Mouse (Mus musculus): ENCODE measurements around the gene Cnot11. TPM values are rescaled to one million over a fixed set of nuclear protein-coding genes. Genes with fewer than 3 reads are reported as not detected.

Cnot11 gene
- polyA plus RNA-seq, 1 experiment from 2014 or later, result 23.2 TPM

DNA sequence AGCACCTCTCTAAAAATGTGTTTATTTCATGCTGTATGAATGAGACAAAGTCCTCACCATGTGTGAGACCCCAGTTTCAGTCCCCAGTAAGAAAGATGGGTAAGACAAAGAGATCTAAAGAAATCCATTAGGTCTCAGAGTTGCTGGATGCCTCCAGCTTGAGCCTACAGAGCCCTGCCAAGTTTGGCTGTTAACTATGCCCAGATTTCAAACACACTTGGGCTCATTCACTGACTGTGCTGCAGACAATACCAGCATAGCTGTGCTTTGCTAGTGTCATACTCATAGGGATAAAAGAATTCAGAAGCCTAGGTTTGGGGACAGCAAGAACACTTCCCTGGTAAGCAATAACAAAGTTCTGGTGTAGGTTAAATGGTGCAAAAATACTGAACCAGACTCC lies 33.3 kb downstream of the Cnot11 start:
- no peak overlapping the region for H3K27ac ChIP-seq
- no peak for ATAC-seq (ENCODE audit: low FRiP score, low read depth)
- no peaks in the 10 kb centered on the region for H3K9me3 ChIP-seq
- peaks cover 6% of the 10 kb centered on the region; the same call in 1 of the 2 replicates for H3K4me1 ChIP-seq
- H3K9ac ChIP-seq, result no peak overlapping the region
- no peaks in the 10 kb centered on the region for H3K27me3 ChIP-seq
- H3K36me3 ChIP-seq, result peaks cover 18% of the 10 kb centered on the region
- no peak overlapping the region for H3K4me3 ChIP-seq
- H3K4me2 ChIP-seq (replicated peaks), result no peak overlapping the region

DNA sequence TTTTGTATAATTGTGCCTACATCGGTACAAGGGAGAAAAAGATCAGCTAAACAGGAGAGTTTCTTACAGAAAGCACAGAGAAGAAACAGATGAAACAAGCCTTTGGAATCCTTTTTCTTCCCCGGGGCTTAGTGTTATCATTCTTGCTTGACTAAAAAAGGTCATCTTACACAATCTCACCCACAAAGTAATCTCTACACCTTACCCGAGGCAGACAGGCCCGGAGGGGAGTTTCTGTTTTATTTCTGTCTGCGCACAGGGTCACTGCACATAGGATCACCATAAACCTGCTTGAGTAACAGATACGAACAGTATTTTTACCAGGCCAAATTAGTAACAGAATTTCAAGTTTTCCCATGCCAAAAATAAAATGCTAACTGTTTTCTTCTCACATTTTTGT lies 36.9 kb downstream of the Cnot11 start:
- Histone ChIP-seq H3K9ac (no peak overlapping the region), H3K36me3 (peaks cover 11% of the 10 kb centered on the region; the same call in 1 of the 2 replicates), H3K27ac (no peak overlapping the region), H3K4me2 (replicated peaks) (no peak overlapping the region), H3K4me1 (peaks cover 31% of the 10 kb centered on the region), H3K9me3 (no peaks in the 10 kb centered on the region), H3K27me3 (no peaks in the 10 kb centered on the region), H3K4me3 (no peak overlapping the region)
- 54% methylated on average over 6 of the region's 6 CpGs for WGBS
- no peak for ATAC-seq (ENCODE audit: low FRiP score, low read depth)

DNA sequence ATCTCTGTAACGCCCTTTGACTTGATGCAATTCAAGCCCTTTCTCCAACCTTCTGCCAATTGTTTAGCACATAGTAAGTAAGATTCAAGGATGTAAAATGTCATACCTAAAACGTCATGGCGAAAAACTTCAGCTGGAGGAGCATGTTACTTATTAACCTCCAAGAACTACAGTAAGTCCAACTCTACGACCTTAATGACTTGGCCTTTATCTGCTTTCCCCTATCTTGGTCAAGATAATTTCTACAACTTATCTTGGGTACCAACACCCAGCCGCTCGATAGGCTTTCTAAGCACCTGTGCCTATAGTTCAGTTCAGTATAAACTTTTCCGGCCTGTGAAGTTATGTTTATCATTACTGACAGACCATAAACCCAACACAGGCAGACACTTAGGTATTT lies 39.1 kb downstream of the Cnot11 start:
- H3K4me3 ChIP-seq, result no peak overlapping the region
- no peak overlapping the region for H3K27ac ChIP-seq
- peaks cover 36% of the 10 kb centered on the region for H3K4me1 ChIP-seq
- 87% methylated on average over 7 of the region's 7 CpGs for WGBS
- H3K9ac ChIP-seq, result no peak overlapping the region
- no peak overlapping the region for H3K4me2 ChIP-seq (replicated peaks)
- ATAC-seq (ENCODE audit: low FRiP score, low read depth), result no peak
- H3K9me3 ChIP-seq, result no peaks in the 10 kb centered on the region
- H3K36me3 ChIP-seq, result peaks cover 11% of the 10 kb centered on the region; the same call in 1 of the 2 replicates
- H3K27me3 ChIP-seq, result no peaks in the 10 kb centered on the region

DNA sequence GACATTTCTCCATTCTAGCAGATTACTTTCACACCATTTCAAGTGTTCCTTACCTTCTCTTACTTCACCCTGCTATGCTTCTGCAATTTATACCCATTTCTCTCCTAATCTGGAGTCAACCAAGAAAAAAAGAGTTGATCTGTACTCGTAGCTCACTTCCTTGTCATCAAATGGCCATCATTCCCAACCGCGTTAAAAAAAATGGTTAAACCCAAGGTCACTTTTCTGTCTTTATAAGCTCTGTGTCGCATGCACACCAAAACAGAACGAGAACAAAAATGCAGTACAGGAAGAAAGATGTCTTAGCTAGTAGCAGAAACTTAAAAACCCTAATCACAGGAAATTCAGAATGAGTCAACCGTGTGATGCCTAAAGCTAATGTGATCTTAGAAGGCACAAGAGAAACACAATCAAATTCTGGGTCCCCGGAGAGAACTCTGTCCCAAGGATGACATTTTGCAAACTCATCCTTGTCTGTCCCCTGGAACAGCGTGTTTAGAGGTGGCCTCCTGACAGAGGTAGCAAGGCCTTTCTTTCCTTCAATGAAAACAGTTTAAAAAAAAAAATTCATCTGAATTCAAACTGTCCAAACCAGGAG lies 41.1 kb downstream of the Cnot11 start:
- 0 out of 2 replicates have a peak, but pooled peaks cover 3% of the 10 kb centered on the region for H3K36me3 ChIP-seq
- H3K4me2 ChIP-seq (replicated peaks), result peak overlapping the region; percentile 81
- peaks cover 36% of the 10 kb centered on the region for H3K4me1 ChIP-seq
- H3K27ac ChIP-seq, result peak overlapping the region; percentile 99
- no peaks in the 10 kb centered on the region for H3K9me3 ChIP-seq
- 10% methylated on average over 8 of the region's 8 CpGs for WGBS
- H3K27me3 ChIP-seq, result no peaks in the 10 kb centered on the region
- H3K9ac ChIP-seq, result peak overlapping the region; percentile 97
- peak overlapping the region; percentile 89 for H3K4me3 ChIP-seq
- ATAC-seq (ENCODE audit: low FRiP score, low read depth), result no peak

DNA sequence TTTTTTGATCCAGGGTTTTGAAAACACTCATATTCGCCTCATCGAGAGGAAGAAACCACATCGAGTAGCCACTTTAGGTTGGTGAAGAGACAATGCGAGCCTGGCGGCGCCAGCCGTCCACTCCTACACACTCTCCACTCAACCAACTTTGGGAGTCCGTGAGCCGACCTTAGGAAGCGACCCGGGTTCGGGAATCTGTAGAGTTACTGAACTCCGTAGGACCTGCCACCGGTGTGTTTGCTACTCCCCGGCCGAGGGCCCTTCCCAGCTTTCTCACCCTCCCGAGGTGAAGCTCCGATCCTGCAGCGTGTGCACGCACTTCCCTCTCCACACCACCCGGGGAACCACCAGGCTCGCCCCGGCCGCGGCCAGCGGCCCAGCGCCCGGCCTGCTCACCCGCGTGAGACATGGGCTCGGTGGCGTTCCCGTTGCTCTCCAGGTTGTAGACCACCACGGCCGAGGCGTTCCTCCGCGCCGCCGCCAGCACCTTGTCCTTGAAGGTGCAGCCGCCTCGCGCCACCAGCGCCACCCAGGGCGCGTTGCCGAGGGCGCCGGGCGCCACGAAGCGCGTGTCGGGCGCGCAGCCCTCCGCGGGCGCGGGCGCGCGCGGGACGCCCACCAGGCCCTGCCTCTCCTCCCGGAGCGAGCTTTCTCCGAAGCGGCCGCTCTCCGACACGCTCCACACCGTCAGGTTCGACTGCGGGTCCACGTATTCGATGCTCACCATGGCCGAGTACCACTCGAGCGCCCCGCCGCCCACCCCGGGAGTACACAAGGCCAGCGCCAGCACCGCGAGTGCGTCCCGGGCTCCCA lies 41.8 kb downstream of the Cnot11 start:
- H3K27ac ChIP-seq, result peak overlapping the region; percentile 99
- peak overlapping the region; percentile 81 for H3K4me2 ChIP-seq (replicated peaks)
- peaks cover 36% of the 10 kb centered on the region for H3K4me1 ChIP-seq
- H3K36me3 ChIP-seq, result no peaks in the 10 kb centered on the region
- WGBS, result 1% methylated on average over 85 of the region's 88 CpGs
- H3K9me3 ChIP-seq, result no peaks in the 10 kb centered on the region
- ATAC-seq (ENCODE audit: low FRiP score, low read depth), result peak; percentile 83
- H3K9ac ChIP-seq, result peak overlapping the region; percentile 97
- H3K4me3 ChIP-seq, result peak overlapping the region; percentile 89
- no peaks in the 10 kb centered on the region for H3K27me3 ChIP-seq

DNA sequence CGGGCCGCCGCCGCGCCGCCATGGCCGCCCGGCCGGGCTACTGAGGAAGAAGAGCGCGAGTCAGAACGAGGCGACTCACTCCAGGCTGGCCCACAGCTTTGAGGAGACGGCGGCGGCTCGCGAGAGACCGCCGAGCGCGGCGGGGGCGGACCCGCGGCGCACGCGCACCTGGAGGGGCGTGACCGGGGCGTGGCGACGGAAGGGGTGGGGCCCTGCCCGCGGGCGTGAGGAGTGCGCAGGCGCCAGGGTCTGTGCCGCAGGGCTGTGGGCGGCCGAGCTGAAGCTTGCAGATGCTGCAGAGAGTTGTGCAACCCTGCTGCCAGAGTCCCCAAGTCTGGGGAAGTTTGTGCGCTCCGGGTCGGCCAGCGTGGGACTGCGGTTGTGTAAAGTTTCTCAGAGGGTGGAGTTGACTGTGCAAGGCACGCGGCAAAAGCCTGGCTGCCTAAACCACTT lies 42.5 kb downstream of the Cnot11 start, which contains the start of gene Rnf149:
Gene Rnf149, minus strand, starts transcription at position 153 of the 453 bp plus-strand sequence.
- H3K4me3 ChIP-seq, result peak within 1 kb of the TSS; percentile 89
- H3K4me1 ChIP-seq, result peaks cover 34% of the 10 kb centered on the region
- no peaks in the 10 kb centered on the region for H3K9me3 ChIP-seq
- peak within 1 kb of the TSS; percentile 99 for H3K27ac ChIP-seq
- under 1% methylated on average over 49 of the region's 49 CpGs for WGBS
- peak within 1 kb of the TSS; percentile 97 for H3K9ac ChIP-seq
- peak; percentile 97 for ATAC-seq (ENCODE audit: low FRiP score, low read depth)
- H3K4me2 ChIP-seq (replicated peaks), result peak within 1 kb of the TSS; percentile 81
- H3K27me3 ChIP-seq, result no peaks in the 10 kb centered on the region
- H3K36me3 ChIP-seq, result no peaks in the 10 kb centered on the region

DNA sequence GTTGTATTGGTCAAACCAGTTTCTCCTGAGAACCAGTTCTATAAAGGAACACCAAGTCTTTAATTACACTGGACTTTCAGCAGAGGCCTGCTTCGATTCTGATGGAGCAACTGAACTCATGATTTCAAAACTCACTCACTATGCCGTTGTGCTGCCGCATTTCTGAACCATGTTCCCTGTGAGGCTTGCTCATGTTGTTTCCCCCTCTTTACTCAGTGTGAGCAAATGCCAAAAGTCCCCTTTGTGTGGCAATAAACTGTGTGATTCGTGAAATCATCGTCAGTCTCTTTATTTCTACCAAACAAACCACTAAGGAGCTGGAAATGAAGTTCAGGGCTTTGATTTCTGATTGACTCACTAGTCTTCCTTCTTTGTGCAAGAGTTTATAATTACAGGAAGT lies 43.7 kb downstream of the Cnot11 start:
- H3K4me2 ChIP-seq (replicated peaks), result no peak overlapping the region
- no peak overlapping the region for H3K4me3 ChIP-seq
- peaks cover 28% of the 10 kb centered on the region for H3K4me1 ChIP-seq
- no peak overlapping the region for H3K27ac ChIP-seq
- no peaks in the 10 kb centered on the region for H3K9me3 ChIP-seq
- 68% methylated on average over 5 of the region's 5 CpGs for WGBS
- no peaks in the 10 kb centered on the region for H3K27me3 ChIP-seq
- no peaks in the 10 kb centered on the region for H3K36me3 ChIP-seq
- no peak overlapping the region for H3K9ac ChIP-seq
- no peak for ATAC-seq (ENCODE audit: low FRiP score, low read depth)

DNA sequence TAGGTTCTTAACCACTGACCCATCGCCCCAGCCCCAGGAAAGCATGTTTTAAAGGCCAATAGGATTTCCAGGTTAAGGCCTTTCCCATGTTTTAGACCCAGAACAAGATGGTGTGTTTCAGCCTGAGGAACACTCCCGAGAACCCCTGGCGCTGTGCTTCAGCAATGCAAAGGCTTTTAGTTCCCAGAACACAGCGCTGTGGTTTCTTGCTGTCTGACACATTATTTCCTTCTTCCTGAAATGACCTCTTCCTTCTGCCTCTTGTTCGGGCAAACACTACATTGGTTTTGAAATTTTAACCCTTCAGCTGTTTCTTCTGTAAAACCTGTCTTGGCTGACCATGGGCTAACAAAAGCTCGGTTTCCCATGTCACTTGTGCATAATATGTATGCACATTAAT lies 44.3 kb downstream of the Cnot11 start:
- no peak for ATAC-seq (ENCODE audit: low FRiP score, low read depth)
- H3K9ac ChIP-seq, result no peak overlapping the region
- H3K36me3 ChIP-seq, result no peaks in the 10 kb centered on the region
- 82% methylated on average over 6 of the region's 6 CpGs for WGBS
- no peaks in the 10 kb centered on the region for H3K9me3 ChIP-seq
- peaks cover 24% of the 10 kb centered on the region for H3K4me1 ChIP-seq
- H3K27me3 ChIP-seq, result no peaks in the 10 kb centered on the region
- H3K27ac ChIP-seq, result no peak overlapping the region
- no peak overlapping the region for H3K4me2 ChIP-seq (replicated peaks)
- H3K4me3 ChIP-seq, result no peak overlapping the region

DNA sequence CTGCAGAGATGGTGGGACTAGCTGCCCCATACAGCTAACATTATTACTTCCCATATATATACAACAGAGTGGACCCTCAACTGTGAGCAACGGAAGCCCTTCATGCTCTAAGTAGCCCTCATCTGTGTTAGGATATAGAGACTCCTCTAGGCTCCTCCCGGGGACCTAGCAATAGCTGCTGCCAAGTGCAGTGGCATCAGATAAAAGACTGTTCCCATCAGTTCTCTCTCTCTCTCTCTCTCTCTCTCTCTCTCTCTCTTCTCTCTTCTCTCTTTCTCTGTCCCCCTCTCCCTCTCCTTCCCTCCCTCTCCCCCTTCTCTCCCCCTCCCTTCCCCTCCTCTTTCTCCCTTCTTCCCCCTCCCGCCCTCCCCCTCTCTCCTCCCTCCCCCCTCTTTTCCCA lies 46.4 kb downstream of the Cnot11 start:
- no peaks in the 10 kb centered on the region for H3K36me3 ChIP-seq
- H3K4me3 ChIP-seq, result no peak overlapping the region
- ATAC-seq (ENCODE audit: low FRiP score, low read depth), result no peak
- no peak overlapping the region for H3K9ac ChIP-seq
- WGBS, result 77% methylated on average over 2 of the region's 3 CpGs
- H3K27ac ChIP-seq, result no peak overlapping the region
- peaks cover 6% of the 10 kb centered on the region; the same call in 1 of the 2 replicates for H3K4me1 ChIP-seq
- H3K27me3 ChIP-seq, result no peaks in the 10 kb centered on the region
- no peak overlapping the region for H3K4me2 ChIP-seq (replicated peaks)
- H3K9me3 ChIP-seq, result no peaks in the 10 kb centered on the region

DNA sequence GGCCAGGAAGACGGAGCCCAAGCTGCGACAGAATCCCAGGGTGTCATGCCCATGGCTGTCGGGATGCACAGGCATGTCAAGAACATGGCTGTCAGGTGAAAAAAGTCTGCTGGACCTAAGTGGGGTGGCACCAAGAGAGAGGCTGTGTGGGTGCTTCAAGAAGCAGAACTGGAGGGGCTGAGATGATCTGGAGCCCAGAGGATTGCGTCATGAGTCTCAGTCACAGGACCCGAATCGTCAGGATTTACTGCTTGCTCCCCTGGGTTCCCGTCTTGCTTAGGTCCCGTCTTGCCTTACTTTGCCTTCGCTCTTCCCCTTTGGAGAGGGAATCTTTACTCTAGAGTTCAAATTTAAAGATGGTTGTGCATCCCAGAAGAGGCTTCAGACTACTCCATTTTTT lies 48.4 kb downstream of the Cnot11 start:
- Histone ChIP-seq H3K9ac (no peak overlapping the region), H3K36me3 (no peaks in the 10 kb centered on the region), H3K27me3 (no peaks in the 10 kb centered on the region), H3K9me3 (no peaks in the 10 kb centered on the region), H3K4me2 (replicated peaks) (no peak overlapping the region), H3K4me3 (no peak overlapping the region), H3K4me1 (no peaks in the 10 kb centered on the region), H3K27ac (no peak overlapping the region)
- no peak for ATAC-seq (ENCODE audit: low FRiP score, low read depth)
- WGBS, result 89% methylated on average over 9 of the region's 9 CpGs

DNA sequence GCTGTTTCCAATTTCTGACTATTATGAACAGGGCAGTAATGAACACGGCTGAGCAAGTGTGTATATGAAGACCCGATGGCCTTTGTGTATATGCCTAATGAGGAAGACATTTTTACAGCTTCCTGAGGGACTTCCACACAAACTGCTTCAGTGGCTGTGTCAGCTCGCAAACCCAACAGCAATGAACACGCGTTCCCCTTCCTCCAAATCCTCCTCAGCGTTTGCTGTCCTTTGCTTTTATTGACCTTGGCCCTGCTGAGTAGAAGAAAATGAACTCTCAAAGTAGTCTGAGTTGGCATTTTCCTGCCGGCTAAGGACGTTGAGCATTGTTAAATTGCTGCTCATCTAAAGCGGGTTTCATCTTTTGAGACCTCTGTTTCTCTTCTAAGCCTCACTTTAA lies 50.6 kb downstream of the Cnot11 start:
- 59% methylated on average over 9 of the region's 9 CpGs for WGBS
- no peak overlapping the region for H3K4me2 ChIP-seq (replicated peaks)
- H3K4me3 ChIP-seq, result no peak overlapping the region
- no peaks in the 10 kb centered on the region for H3K27me3 ChIP-seq
- no peak overlapping the region for H3K9ac ChIP-seq
- H3K4me1 ChIP-seq, result no peaks in the 10 kb centered on the region
- H3K36me3 ChIP-seq, result no peaks in the 10 kb centered on the region
- no peak for ATAC-seq (ENCODE audit: low FRiP score, low read depth)
- no peak overlapping the region for H3K27ac ChIP-seq
- no peaks in the 10 kb centered on the region for H3K9me3 ChIP-seq

DNA sequence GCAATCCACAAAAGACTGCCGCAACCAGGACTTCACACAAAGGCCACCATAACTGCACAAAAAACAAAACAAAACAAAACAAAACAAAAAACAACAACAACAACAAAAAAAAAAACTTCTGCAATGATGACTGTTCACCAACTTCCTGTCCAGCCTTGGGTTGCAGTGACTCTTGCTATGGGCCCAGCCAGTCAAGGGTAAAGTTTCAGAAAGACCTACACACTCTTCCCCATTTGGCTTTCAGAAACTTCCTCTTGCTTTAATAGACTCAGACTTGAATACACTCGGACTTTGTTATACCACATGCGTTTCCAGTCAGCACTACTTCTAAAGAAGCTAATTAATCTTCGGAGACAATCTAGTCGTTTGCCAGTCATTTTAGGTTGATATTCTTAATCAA lies 55.4 kb downstream of the Cnot11 start:
- no peak overlapping the region for H3K9ac ChIP-seq
- ATAC-seq (ENCODE audit: low FRiP score, low read depth), result no peak

More for the DNA sequence above, 55.4 kb downstream of the Cnot11 start:
- WGBS, result 70% methylated on average over 5 of the region's 5 CpGs
- Histone ChIP-seq H3K4me2 (replicated peaks) (no peak overlapping the region), H3K4me1 (0 out of 2 replicates have a peak, but pooled peaks cover 6% of the 10 kb centered on the region), H3K27ac (no peak overlapping the region), H3K9me3 (no peaks in the 10 kb centered on the region), H3K27me3 (no peaks in the 10 kb centered on the region), H3K4me3 (no peak overlapping the region), H3K36me3 (no peaks in the 10 kb centered on the region)
